Mouse (Mus musculus) liver, postnatal 0 days (tissue): Measurements from ENCODE around the gene Olfr1364.

ENCODE experiments used
- CTCF ChIP-seq: sonication (generic); IDR thresholded peaks from 2 replicates; pipeline ENCODE4 v1.5.1; 2016; ENCODE audit warnings: antibody characterized with exemption, low read depth
- EP300 ChIP-seq: IDR thresholded peaks from 2 replicates; pipeline ENCODE4 v1.6.1; 2016; ENCODE audit warnings: antibody characterized with exemption, low read depth, mild to moderate bottlenecking

GRCm38 (mm10) chr13:21559793-21560192, 21.8 kb downstream of the Olfr1364 start, which contains the start of gene Olfr1535:
- no peak for TF ChIP-seq CTCF
- TF ChIP-seq EP300 = no peak
